Mouse (Mus musculus) kidney, adult 8-10 months (tissue): ENCODE measurements around the gene Nlrp4f.

Experiments used
- DNase-seq, 2 experiments: peaks; one replicate each; pipeline ENCODE4 v3.0.0; 2022

Gene Nlrp4f

DNA sequence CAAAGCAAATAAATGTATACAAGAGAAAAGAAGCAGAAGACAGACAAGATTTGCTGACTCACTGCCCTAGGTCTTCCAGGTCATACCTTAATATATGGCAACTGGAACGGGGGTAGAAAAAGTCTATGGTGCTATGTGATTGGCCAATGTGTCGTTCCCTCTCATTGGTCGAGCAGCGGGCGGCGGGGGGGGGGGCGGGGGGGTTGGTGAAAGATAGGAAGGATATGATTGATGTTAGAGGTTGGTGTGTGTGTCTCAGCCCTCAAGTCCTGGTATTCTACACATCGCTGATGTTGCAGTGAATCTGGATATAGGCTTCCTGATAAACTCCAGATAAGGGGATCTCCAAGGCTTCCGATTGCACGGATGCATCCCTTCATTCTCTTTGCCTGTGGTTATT is at the start of gene Nlrp4f:
Nlrp4f (minus strand) TSS at position 101 of the 400 bp plus-strand sequence.
- no peak for DNase-seq

DNA sequence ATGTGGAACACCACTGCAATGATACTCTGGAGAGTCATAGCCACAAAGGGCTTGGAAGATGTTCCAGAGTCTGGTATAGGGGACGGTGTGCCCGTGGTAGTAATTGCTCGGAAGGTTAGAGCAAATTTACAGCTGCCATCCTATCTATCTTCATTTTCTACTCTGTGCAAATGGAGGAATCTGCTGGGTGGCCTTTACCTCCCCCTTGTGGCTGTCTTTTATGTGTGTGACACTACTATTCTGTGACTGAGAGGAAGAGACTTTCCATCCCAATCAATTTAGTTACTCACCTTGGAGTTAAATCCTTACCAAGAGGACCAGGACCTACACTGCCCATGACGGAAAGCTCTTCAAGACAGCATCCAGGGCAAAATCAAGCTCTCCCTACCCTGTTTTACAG is 37.5 kb upstream of the Nlrp4f start:
- DNase-seq, result no peak

DNA sequence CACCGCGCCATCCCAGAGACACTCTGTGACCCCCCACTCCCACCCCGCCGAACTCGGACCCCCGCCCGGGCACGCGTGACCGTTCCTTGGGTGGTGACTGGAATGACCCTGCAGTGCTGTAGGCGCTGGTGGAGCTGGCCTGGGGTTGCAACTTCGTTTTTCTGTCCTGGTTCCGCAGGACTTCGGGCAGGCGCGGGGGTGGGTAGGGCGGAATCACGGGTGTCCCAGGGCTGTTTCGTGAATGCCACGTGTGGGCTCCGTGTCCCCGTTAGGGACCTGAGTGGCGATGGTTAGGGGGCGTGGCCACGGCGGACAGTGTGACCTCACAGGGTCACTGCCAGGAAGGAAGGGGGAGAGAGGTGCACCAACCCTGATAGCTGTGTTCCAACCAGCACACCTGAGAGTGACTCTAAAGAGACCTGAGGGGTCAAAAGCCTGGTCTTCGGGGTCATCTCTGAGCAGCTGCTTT is 36.6 kb upstream of the Nlrp4f start:
- DNase-seq, result no peak

DNA sequence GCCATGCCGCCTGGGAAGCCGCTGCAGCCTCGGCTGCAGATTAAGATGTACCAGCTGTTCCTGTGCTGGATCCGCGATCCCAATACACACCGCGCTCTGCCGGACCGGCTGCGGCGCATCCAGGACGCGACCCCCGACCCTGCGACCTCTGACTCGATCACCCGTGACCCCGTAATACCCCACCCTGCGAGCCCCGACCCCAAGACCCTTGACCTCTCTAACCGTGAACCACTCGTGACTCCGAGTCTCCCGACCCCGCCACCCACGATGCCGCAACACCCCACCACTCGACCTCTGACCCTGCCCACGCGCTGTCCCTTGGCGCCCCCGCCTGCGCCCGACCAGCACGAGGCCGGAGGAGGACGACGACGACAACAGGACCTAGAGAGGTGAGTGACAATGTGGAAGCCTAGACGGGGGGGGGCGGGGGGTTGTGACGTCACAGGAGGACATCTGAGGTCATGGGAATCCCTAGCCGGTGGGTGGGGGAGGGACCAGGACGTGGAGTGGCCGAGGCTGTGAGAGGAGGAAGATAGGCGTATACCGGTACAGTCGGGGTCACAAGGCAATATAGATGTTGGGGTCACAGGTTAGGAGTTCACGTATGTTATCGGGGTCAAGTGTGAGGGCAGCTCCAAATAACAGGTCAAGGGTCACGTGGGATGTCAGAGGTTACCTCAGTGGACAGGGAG is 36.0 kb upstream of the Nlrp4f start:
- no peak for DNase-seq

DNA sequence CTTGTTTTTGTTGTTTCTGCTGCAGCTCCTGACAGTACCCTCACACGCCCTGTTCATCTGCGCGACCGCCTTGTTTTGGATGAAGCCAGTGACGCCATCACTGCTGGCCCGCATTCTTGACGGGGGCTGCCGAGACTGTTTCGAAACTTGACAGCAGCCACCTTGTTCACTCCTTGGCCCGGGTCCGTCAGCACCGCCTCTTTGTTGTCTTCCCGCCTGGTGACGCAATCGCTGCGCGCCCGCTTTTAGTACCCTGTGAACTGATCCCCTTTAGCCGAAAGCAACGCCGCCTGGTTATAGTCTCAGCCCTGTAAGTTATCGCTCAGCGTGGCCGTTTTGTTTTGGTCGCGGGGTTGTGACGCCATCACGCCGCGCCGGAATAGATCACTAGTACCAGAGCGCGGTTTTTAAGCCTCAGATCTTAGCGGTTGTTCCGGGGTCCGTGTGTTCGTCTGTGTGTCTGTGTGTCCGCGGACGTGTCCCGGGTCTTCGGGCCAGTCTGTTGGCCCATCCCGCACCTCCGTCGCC is 35.4 kb upstream of the Nlrp4f start:
- DNase-seq, result peak; percentile 90 to 95

DNA sequence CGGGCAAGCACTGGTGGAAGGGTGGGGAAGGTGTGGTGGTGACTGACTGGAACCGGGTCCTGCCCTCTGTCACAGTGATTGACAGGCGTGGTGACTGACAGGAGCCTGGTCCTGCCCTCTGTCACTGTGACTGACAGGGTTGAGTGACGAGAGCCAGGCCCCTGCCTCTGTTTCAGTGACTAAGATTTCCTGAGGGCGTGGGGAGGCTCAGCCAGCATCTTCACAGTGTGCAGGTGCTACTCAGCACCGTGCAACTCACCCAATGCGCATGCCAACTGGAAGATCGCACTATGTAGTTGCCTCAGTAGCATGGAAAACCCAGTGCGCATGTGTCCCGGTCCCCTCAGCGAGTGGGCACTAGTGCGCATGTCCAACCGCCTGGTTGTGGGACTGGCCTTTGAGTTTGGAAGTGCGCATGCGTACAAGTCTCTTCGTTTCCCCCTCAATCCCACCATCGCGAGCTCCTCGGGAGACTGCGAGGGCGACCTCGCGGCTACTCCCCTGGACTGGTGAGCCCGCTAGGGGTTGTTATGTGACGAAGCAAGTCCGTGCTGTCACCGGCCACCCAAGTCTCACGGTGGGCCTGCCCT is 34.8 kb upstream of the Nlrp4f start:
- DNase-seq, result peak; percentile 97

DNA sequence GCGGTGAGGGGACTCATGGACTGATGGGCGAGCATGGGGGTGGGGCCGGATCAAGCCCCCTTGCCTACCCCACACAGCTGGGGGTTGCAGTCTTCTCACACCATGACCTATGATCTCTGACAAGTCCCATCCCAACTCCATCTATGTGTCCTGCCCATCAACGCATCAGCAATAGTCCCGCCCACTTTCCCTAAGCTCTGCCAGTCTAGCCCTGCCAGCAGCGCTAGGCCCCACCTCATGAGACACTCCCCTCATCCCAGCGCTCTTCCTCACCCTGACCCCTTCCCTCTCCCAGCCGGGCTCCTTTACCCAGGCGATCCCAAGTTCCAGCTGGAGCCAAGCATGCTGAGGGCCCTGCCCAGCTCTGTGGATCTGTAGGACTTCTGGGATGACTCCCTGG is 31.4 kb upstream of the Nlrp4f start:
- DNase-seq, result no peak

DNA sequence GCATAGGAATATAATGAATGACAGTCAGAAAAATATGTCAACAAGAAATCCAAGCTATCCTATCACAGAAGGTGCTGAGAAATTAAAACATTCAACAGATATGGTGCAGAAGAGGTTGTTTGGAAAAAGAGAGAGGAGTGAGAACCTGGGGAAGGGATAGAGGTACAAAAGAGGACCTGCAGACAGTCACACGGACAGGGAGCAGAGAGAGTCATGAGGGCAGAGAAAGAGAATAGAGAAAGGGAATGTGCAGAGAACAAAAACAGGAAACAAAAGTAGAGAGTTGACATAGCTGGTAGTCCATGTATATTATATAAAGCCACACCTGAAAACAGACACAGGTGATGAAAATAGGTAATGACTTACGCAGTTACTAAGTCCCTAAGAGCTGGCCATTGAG is 20.9 kb upstream of the Nlrp4f start:
- no peak for DNase-seq

DNA sequence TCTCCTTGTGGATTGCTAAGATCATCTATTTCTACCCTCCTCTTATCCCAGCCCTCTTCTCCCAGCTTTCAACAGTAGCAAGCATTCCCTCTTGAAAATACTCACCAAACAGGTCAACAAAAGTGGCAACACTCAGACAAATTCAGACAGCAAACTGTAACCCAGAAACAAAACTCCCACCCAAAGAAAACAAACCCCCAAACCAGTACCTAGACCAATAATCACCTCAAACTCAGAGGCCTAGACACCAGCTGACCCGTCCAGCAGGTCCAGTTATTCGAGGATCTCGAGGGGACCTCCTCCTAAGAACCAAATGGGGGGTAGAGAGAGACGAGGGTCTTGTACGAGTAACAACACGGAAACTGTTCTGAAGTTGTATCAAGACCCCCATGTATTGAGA is 20.2 kb upstream of the Nlrp4f start:
- DNase-seq, result no peak

DNA sequence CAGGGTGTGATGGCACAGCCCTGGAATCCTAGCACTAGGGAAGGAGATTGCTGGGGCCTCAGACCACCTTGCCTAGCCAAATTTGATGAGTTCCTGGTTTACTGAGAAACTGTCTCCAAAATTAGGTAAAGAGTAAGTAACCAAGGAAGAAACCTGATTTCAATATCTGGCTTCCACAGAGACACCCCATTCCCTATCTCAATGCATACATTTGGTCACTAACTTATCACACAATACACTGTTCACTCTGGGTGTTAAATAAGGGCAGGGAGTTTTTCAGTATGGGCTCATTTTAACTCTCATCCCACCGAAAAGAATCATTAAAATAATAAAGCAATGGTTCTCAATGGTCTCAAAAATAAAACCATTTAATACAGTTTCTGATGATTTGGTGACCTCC is 5.1 kb downstream of the Nlrp4f start:
- DNase-seq, result no peak

DNA sequence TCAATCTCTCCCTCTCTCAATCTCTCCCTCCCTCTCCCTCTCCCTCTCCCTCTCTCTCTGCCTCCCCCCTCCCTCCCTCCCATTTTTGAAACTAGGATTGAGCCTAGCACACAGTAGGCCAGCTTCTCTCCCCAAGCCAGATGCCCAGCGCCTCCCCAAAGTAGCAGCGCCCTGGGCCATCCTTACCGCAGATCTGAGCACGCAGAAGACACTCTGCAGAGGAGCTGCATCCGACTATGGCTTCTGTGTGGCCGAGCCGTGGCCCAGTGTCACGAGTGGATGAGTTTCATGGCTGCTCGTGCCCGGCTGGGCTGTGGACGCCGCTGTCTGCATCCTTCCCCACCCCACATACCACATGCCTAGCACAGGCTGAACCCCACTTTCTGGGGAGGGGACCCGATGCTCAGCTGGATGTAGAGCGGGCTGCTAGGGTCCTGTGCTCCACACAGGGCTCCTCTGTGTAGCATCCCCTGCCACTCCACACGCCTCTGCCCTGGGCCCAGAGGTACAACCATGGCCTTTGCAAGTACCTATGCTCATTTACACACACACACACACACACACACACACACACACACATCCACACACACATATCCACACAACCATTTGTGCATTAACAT is 29.2 kb downstream of the Nlrp4f start:
- DNase-seq, result no peak

DNA sequence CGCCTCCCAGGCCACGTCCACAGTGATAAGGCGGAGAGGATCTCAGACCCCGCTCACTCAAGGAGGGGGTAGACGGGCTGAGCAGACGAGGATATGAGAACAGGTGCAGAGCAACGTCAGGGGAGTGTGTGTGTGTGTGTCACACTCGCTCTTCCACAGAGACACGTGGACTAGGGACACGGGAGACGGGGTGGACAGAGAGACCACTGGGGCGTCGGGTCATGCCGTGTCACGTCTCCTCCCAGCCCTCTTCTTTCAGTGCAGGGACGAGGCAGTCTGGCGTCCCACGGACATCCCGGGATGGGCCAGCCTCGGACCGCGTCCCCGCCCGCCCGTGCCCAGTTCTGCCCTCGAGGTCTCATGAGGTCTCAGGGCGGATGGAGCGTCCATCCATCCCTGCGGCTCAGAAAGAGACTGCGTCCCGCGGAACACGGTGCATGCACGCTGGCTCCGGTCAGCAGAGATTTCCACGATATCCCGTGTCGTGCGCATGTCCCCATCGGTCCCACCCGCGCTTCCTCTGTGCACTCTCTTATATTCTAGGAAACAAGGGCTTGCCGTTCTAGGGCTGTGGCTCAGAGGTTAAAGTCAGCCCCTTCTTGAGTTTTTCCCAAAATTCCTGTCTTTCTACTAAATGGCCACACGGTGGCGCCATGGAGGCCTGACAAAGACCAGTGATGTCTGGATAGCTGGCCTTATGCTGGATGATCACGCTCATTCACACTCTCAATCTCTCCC is 29.9 kb downstream of the Nlrp4f start:
- DNase-seq, result peak; percentile 8 to 35

DNA sequence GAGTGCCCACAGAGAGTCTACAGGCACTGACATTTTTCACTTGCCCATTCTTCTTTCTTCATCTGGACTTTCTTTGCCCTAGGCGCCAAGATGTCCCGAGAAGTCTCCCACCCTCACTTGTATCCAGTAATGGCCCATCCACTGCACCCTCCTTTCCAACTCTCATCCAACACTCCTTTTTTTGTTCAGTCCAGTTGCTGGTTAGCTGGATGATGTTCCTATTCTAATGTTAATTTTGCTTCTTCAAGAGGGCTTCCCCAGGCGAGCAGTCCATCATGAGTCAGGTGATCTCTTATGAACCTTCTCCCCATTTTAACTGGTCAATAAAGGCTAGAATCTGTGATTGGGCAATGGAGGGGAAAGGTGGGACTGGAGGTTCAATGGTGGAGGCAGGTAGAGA is 31.7 kb downstream of the Nlrp4f start:
- DNase-seq, result no peak

DNA sequence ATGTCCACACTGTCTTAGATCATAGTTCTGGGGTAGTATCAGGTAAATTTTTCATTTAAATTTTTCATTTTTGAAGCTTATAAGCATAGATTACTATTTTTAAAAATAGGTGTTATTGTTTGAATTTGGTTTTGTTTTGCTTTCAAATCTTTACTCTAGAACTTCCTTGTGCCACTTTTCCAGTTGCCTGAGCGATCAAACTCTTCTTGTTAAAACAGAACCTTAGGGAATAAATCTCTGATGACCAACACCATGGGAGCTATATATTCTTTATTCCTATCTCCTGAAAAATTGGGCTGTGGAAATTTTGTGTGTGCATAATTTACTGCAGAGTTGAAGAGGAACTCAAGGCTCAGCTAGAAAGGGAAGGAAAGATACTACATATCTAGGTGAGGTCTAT is 55.8 kb downstream of the Nlrp4f start, which contains the start of gene Olfr466:
Olfr466 (plus strand) TSS at position 301 of the 400 bp plus-strand sequence.
- DNase-seq, result no peak

DNA sequence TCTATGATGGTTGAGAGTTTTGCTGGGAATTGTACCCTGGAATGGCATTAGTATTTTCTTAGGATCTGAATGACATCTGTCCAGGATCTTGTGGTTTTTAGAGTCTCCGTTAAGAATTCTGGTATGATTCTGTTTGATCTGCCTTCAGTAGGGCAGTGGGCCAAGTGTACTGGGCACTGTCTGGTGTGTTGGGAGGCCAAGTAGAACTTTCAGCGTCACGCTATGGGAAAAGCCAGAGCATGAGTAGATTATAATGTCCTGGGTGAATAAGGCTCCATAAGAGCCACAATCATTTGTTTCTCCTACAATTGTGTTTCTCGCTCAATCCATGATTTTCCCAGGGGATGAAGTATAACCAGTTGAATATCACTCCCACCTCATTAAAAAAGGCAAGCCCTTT is 68.0 kb downstream of the Nlrp4f start, which contains the start of gene Olfr465-ps1:
Olfr465-ps1 (plus strand) TSS at position 301 of the 400 bp plus-strand sequence.
- no peak for DNase-seq
